Mouse (Mus musculus) cortical plate, adult 2 months (tissue): ENCODE measurements around the gene Rdm1.
"Not testable (repeated sequence)": the region's sequence is repeated elsewhere in the genome, so short reads cannot be mapped to it uniquely, and the experiment has no call there.

Source experiments
- CTCF ChIP-seq: fragments of 200-500 bp; IDR thresholded peaks from 2 replicates; pipeline ENCODE4 v1.5.1; 2011; ENCODE audit warnings: mild to moderate bottlenecking, control low read depth, low read length; ENCODE audit not compliant: insufficient read depth; ENCODE audit errors: extremely low read depth
- POLR2A ChIP-seq: fragments of 200-500 bp; IDR thresholded peaks from 2 replicates; pipeline ENCODE4 v1.6.1; 2011; ENCODE audit warnings: mild to moderate bottlenecking, low read length, control low read depth; ENCODE audit not compliant: insufficient read depth; ENCODE audit errors: extremely low read depth

- TF ChIP-seq CTCF, POLR2A: not testable (repeated sequence)
These were observed 15.0 kb downstream of the Rdm1 start for GRCm38 (mm10) chr11:101641710-101642642.
